ENCODE assay signal across 8 mouse cellular contexts in the genomic region with DNA sequence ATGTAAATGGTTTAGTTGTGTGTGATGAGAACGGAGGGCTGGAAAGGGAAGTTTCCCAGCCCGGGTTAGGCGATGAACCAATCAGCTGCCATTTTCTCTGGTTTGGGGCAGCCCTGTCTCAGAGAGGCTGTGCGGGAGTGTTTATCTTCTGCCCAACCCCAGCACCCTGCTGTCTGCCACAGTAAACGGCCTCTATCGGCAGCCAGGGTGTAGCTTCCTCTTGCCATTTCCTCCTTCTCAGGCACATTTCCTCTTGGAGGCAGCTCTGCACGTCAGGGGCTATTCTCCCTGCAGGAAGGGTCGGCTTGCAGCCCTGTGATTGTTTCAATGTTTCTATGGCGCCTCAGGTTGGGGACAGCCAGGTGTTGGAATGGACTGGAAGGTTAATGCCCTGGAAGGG. TPM values are rescaled to one million over a fixed set of nuclear protein-coding genes. Genes with fewer than 3 reads are reported as not detected.
DNase-seq lines count a peak whose midpoint lies in the region; ATAC-seq lines count a peak whose summit lies in the region.

No protein-coding gene starts in this region.

- DNase-seq in thymus, postnatal 25 days = peak; percentile 35
- no peak for DNase-seq in thymus, postnatal 0 days (ENCODE audit: low spot score)
- DNase-seq in heart, adult 9 months (ENCODE audit: low spot score in 2 of 2) = peak; percentile 79 to 90
- DNase-seq in kidney, postnatal 25 days = peak; percentile 52 to 83
- DNase-seq in left cerebral cortex, adult 11 months (ENCODE audit: low spot score) = no peak
- no peak for DNase-seq in cerebellum, adult 11 months

- H3K36me3 ChIP-seq in midbrain, embryonic 16.5 days (ENCODE audit: control insufficient read depth, insufficient read depth, low read length) = no peaks in the 10 kb centered on the region

- WGBS in midbrain, embryonic 16.5 days = 69% methylated on average over 9 of the region's 9 CpGs

- no peaks in the 10 kb centered on the region for H3K4me1 ChIP-seq in midbrain, embryonic 16.5 days (ENCODE audit: control insufficient read depth, insufficient read depth, low read length)

- no peaks in the 10 kb centered on the region for H3K27me3 ChIP-seq in midbrain, embryonic 16.5 days (ENCODE audit: control insufficient read depth, insufficient read depth, low read depth, low read length)

- no peak overlapping the region for H3K4me3 ChIP-seq in midbrain, embryonic 16.5 days (ENCODE audit: low read depth, low read length)

- no peak overlapping the region for H3K4me2 ChIP-seq in midbrain, embryonic 16.5 days (ENCODE audit: low read length)

- ATAC-seq in neutrophil, adult 5-6 weeks (ENCODE audit: extremely low read depth, insufficient number of reproducible peaks, low FRiP score, poor library complexity, severe bottlenecking) = peak; percentile 81
- ATAC-seq in midbrain, embryonic 16.5 days = no peak

- H3K27ac ChIP-seq in midbrain, embryonic 16.5 days (ENCODE audit: low read length) = no peak overlapping the region

- H3K9me3 ChIP-seq in midbrain, embryonic 16.5 days (replicated peaks; ENCODE audit: control insufficient read depth, low read length, poor library complexity, severe bottlenecking) = no peaks in the 10 kb centered on the region

- no peak overlapping the region for H3K9ac ChIP-seq in midbrain, embryonic 16.5 days (ENCODE audit: low read depth, low read length)

RNA-seq across cellular contexts. Expression of a gene that starts 12.0 kb away (rescaled TPM):
- polyA plus RNA-seq in thymus, postnatal 0 days (2015; fragmentation: Nextera tagmentation; extraction: Ambion mirVana) = 1.0 and 1.1 TPM in 2 replicates
- 0.23 and 0.25 TPM in 2 replicates for total RNA-seq in neutrophil, adult 5-6 weeks (2017)
- polyA plus RNA-seq in midbrain, embryonic 16.5 days (2015; fragmentation: Nextera tagmentation; extraction: Ambion mirVana) = 1.3 and 1.4 TPM in 2 replicates

Comparison
In these comparisons a context has a peak if more than half of its experiments do, and no peak if none do; other contexts are left out.
1. DNase-seq: peak in thymus, postnatal 25 days (single experiment), heart, adult 9 months (2 of 2) and kidney, postnatal 25 days (2 of 2); none in thymus, postnatal 0 days (single experiment), left cerebral cortex, adult 11 months (single experiment) and cerebellum, adult 11 months (single experiment).